Mouse (Mus musculus) lung, postnatal 0 days (tissue): ENCODE data around the gene Snrnp40. TPM values are rescaled to one million over a fixed set of nuclear protein-coding genes. Genes with fewer than 3 reads are reported as not detected.
A peak's percentile ranks its signal among the peaks of the same experiment; 100 is the strongest.

ENCODE experiments used
- ATAC-seq: fragments of 200-750 bp; cut with Nextera tagmentation; 2 replicates; pipeline ENCODE4 v1.8.0; 2017; ENCODE audit warnings: moderate library complexity
- DNase-seq: peaks from one replicate; pipeline ENCODE4 v3.0.0-alpha.2; 2016; ENCODE audit warnings: low spot score
- H3K27ac ChIP-seq: fragments of 300-500 bp; sonication (generic); 2 replicates; pipeline ENCODE4 v1.5.1; 2014; ENCODE audit warnings: antibody characterized with exemption, mild to moderate bottlenecking, low read length, mixed read lengths
- H3K27me3 ChIP-seq: fragments of 300-500 bp; sonication (generic); replicated peaks from 2 replicates; pipeline ENCODE4 v1.6.1; 2014; ENCODE audit warnings: low read length, mixed read lengths; ENCODE audit not compliant: insufficient read depth
- H3K36me3 ChIP-seq: fragments of 300-500 bp; sonication (generic); 2 replicates; pipeline ENCODE4 v1.6.1; 2014; ENCODE audit warnings: low read length, mixed read lengths; ENCODE audit not compliant: insufficient read depth
- H3K4me1 ChIP-seq: fragments of 300-500 bp; sonication (generic); 2 replicates; pipeline ENCODE4 v1.6.1; 2014; ENCODE audit warnings: antibody characterized with exemption, low read depth, low read length, mixed read lengths; ENCODE audit not compliant: insufficient read depth
- H3K4me2 ChIP-seq: fragments of 300-500 bp; sonication (generic); replicated peaks from 2 replicates; pipeline ENCODE4 v1.6.1; 2014; ENCODE audit warnings: low read depth, mild to moderate bottlenecking, low read length, moderate library complexity, mixed read lengths
- H3K4me3 ChIP-seq: fragments of 300-500 bp; sonication (generic); 2 replicates; pipeline ENCODE4 v1.5.1; 2014; ENCODE audit warnings: low read depth, low read length
- H3K9ac ChIP-seq: fragments of 300-500 bp; sonication (generic); replicated peaks from 2 replicates; pipeline ENCODE4 v1.6.1; 2014; ENCODE audit warnings: low read depth, mild to moderate bottlenecking
- H3K9me3 ChIP-seq: fragments of 300-500 bp; sonication (generic); 2 replicates; pipeline ENCODE4 v1.6.1; 2016; ENCODE audit warnings: low read length, mixed read lengths
- CTCF ChIP-seq: IDR thresholded peaks from 2 replicates; pipeline ENCODE4 v1.5.1; 2016; ENCODE audit warnings: antibody characterized with exemption, mild to moderate bottlenecking
- EP300 ChIP-seq: IDR thresholded peaks from 2 replicates; pipeline ENCODE4 v1.6.1; 2016; ENCODE audit warnings: antibody characterized with exemption, mild to moderate bottlenecking, control low read depth
- WGBS: fragments of 180-500 bp; shearing (Covaris S2); extraction: QIAGEN DNeasy Blood & Tissue Kit; methylation state at CpG from one replicate; pipeline ENCODE4 v1.1.7; 2014; 5-methylcytosine and 5-hydroxymethylcytosine counted together
- polyA plus RNA-seq: library from polyadenylated mRNA; unstranded; fragments of >200 nt; fragmentation: Nextera tagmentation; extraction: Ambion mirVana; gene quantifications from 2 replicates; pipeline ENCODE4 v1.2.1, GENCODE M21; 2015

Gene Snrnp40
- polyA plus RNA-seq, 1 experiment from 2014 or later, result 54.7 TPM

DNA sequence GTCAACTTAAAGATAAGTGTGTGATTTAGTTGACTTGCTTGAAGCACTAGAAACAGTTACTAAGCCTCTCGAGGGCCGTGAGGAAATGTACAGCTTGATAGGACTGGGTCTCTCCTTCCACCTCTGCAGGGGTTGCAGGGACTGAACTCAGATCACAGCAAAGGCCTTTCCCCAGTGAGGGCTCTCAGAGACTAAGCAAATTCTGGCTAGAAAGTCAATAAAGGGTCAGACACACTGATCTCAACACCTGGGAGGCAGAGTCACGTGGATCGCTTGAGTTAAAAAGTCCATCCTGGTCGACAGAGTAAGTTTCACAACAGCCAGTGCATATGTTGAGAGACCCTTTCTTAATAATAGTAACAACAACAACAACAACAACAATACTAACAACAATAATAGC is 24.1 kb upstream of the Snrnp40 start:
- Histone ChIP-seq H3K4me2 (no peak overlapping the region), H3K9me3 (no peaks in the 10 kb centered on the region), H3K27me3 (no peaks in the 10 kb centered on the region), H3K4me1 (no peaks in the 10 kb centered on the region), H3K36me3 (peaks cover 16% of the 10 kb centered on the region; the same call in 1 of the 2 replicates), H3K4me3 (no peak overlapping the region), H3K27ac (no peak overlapping the region), H3K9ac (no peak overlapping the region)
- ATAC-seq, result no peak
- TF ChIP-seq EP300 (no peak), CTCF (no peak)
- WGBS, result 68% methylated on average over 5 of the region's 5 CpGs
- DNase-seq, result no peak

DNA sequence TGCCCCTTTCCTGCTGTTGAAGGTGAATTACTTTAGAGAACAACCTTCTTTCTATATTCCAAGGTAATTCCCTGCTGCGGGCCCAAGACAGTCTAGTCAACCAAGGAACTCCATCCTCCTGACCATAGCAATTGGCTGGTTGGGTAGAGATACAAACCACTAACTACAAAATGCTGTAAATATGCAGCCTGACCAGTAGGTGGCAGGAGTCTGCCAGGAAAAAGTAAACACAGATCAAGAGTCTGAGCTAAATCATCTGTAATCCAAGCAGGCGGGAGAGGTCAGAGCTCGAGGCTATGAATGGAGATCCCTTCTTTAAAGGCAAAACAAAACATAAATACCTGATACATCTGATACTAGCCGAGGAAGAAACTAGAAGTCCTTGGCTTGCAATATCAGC is 18.2 kb upstream of the Snrnp40 start:
- H3K4me3 ChIP-seq, result no peak overlapping the region
- H3K4me2 ChIP-seq, result no peak overlapping the region
- no peak overlapping the region for H3K9ac ChIP-seq
- peaks cover 6% of the 10 kb centered on the region; the same call in 1 of the 2 replicates for H3K36me3 ChIP-seq
- H3K4me1 ChIP-seq, result no peaks in the 10 kb centered on the region
- no peaks in the 10 kb centered on the region for H3K27me3 ChIP-seq
- H3K27ac ChIP-seq, result no peak overlapping the region
- WGBS, result 23% methylated on average over 4 of the region's 4 CpGs
- TF ChIP-seq EP300, result no peak
- peak; percentile 91 for TF ChIP-seq CTCF
- no peaks in the 10 kb centered on the region for H3K9me3 ChIP-seq
- peak; percentile 85 for DNase-seq
- peak; percentile 40; the same call in 1 of the 2 replicates for ATAC-seq

DNA sequence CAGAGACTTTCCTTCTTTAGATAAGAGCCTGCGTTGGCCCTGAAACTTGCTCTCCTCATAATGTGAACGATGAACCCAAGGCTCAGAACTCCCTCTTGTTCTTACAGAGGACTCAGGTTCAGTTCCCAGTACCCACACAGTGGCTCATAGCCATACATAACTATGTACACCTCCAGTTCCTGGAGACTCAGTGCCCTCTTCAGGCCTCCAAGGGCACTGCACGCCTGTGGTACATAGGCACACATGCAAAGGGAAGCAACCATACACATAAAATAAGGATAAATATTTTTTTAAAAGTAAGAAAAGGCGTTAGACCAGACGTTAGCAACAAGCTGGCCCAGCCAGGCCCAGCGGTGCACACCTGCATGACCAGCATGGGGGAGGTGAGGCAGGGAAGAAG is 10.3 kb upstream of the Snrnp40 start:
- no peaks in the 10 kb centered on the region for H3K4me1 ChIP-seq
- 94% methylated on average over 6 of the region's 6 CpGs for WGBS
- no peak for TF ChIP-seq EP300
- TF ChIP-seq CTCF, result peak; percentile 45
- H3K36me3 ChIP-seq, result peaks cover 21% of the 10 kb centered on the region
- no peak overlapping the region for H3K27ac ChIP-seq
- no peaks in the 10 kb centered on the region for H3K27me3 ChIP-seq
- DNase-seq (no peak), ATAC-seq (no peak)
- no peaks in the 10 kb centered on the region for H3K9me3 ChIP-seq
- H3K9ac ChIP-seq, result no peak overlapping the region
- no peak overlapping the region for H3K4me3 ChIP-seq
- H3K4me2 ChIP-seq, result no peak overlapping the region

DNA sequence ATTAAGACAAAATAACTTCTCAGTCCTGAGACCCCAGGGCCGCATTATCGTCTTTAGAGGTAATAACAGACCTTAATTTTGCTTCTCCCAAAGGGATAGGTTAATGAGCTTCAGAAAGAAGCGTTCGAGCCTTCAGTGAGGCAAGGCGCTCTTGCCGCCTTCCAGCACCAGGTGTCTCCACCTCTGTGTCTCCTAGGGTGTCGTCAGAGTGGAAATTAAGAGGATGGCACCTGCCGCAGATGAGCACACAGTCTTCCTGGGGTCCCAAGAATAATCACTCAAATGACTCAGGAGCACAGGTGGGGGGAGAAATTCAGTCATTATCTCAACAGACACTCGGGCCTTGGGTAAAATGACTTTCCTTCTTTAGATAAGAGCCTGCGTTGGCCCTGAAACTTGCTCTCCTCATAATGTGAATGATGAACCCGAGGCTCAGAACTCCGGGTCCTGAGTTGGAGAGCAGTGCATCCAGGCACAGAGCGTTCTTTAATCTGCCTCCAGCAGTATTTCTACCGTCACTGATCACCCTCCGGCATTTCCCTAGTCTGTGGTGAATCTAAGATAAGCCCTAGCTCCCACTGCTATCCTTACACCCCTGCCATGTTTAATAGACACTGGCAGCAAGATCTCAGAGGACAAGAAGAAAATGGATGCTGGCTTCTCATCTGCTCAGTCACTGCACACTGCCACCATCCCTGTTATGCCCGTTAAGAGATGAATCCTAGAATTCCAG is 9.1 kb upstream of the Snrnp40 start:
- Histone ChIP-seq H3K4me2 (no peak overlapping the region), H3K9me3 (no peaks in the 10 kb centered on the region), H3K4me3 (no peak overlapping the region), H3K4me1 (no peaks in the 10 kb centered on the region), H3K27ac (no peak overlapping the region), H3K9ac (no peak overlapping the region), H3K36me3 (peaks cover 21% of the 10 kb centered on the region), H3K27me3 (no peaks in the 10 kb centered on the region)
- DNase-seq (no peak), ATAC-seq (no peak)
- TF ChIP-seq CTCF, result no peak
- no peak for TF ChIP-seq EP300
- WGBS, result 89% methylated on average over 16 of the region's 16 CpGs

DNA sequence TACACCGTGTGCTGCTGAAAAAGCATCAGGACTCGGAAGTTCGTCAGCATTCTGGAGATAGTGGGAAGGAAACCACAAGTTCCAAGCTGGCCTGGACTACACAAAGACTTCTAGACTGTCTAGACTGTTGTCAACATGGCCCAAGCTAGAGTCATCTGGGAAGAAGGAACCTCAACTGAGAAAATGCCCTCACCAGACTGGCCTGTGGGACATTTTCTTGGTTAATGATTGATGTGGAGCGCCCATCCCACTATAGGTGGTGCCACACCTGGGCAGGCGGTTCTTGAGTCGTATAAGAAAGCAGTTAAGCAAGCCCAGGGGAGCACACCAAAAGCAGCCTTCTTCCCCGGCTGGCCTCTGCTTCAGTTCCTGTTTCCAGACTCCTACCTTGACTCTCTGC is 7.3 kb upstream of the Snrnp40 start:
- H3K9me3 ChIP-seq, result no peaks in the 10 kb centered on the region
- H3K4me1 ChIP-seq, result no peaks in the 10 kb centered on the region
- H3K9ac ChIP-seq, result no peak overlapping the region
- H3K27ac ChIP-seq, result no peak overlapping the region
- TF ChIP-seq CTCF, result no peak
- TF ChIP-seq EP300, result no peak
- H3K36me3 ChIP-seq, result peaks cover 21% of the 10 kb centered on the region
- DNase-seq (no peak), ATAC-seq (no peak)
- H3K27me3 ChIP-seq, result no peaks in the 10 kb centered on the region
- no peak overlapping the region for H3K4me3 ChIP-seq
- no peak overlapping the region for H3K4me2 ChIP-seq
- WGBS, result 86% methylated on average over 7 of the region's 7 CpGs

DNA sequence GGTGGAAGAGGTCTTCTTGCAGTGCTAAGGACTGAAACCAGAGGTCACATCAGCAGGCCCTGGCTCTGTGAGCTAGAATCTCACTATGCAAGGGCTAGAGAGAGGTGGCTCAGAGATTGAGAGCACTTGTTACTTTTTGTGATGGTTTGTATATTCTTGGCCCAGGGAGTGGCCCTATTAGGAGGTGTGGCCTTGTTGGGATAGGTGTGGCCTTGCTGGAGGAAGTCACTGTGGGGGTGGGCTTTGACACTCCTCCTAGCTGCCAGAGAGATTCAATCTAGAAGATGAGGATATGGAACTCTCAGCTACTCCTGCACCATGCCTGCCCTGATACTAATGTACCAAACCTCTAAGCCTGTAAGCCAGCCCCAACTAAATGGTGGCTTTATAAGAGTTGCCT is 2.0 kb upstream of the Snrnp40 start:
- ATAC-seq (no peak), DNase-seq (no peak)
- Histone ChIP-seq H3K9ac (no peak overlapping the region), H3K27me3 (no peaks in the 10 kb centered on the region), H3K4me2 (no peak overlapping the region), H3K4me3 (no peak overlapping the region), H3K9me3 (no peaks in the 10 kb centered on the region), H3K27ac (no peak overlapping the region), H3K4me1 (peaks cover 5% of the 10 kb centered on the region; the same call in 1 of the 2 replicates), H3K36me3 (0 out of 2 replicates have a peak, but pooled peaks cover 6% of the 10 kb centered on the region)
- no peak for TF ChIP-seq CTCF
- no peak for TF ChIP-seq EP300
